In the genomic region with DNA sequence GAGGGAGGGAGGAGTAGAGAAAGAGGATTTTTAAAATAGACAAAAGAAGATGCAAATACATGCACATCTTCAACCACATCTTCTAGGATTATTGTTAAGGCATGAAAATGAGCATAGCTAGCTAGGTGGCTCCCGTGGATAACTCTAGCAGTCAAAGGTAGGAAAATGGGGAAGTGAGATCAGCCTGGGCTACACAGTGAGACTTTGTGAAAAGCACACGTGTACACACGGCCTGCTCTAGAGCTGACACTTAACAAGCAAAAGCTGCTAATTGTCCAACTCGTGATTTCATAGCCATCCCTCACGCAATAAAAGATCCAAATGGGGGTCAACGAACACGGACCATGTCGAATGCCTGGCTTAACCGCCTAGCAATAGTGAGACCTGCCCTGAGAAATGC, we compare ENCODE assay signal across 10 mouse cellular contexts.
"Had no signal": no experiment of that assay in that cellular context is flagged by ENCODE, and none has a peak within 500 bp of the region (broad histone marks: within the 10 kb centered on the region; RNA-seq: fewer than 3 reads in every experiment).

No protein-coding gene starts in this region.

- H3K27ac ChIP-seq: layer of hippocampus, adult 2 months; limb, embryonic 13.5 days; liver, embryonic 14.5 days; midbrain, embryonic 13.5 days; neural tube, embryonic 13.5 days had no signal

- H3K4me3 ChIP-seq: layer of hippocampus, adult 2 months; limb, embryonic 13.5 days; midbrain, embryonic 13.5 days; neural tube, embryonic 13.5 days had no signal

- DNase-seq: kidney, postnatal 10 days; kidney, postnatal 4 days; lung, adult 18-20 months; right cerebral cortex, postnatal 14 days; thymus, postnatal 36 days had no signal

- H3K27me3 ChIP-seq: limb, embryonic 13.5 days had no signal

- H3K9ac ChIP-seq: limb, embryonic 13.5 days; liver, embryonic 14.5 days; midbrain, embryonic 13.5 days; neural tube, embryonic 13.5 days had no signal

- H3K9me3 ChIP-seq: limb, embryonic 13.5 days; midbrain, embryonic 13.5 days; neural tube, embryonic 13.5 days had no signal

- H3K4me2 ChIP-seq: limb, embryonic 13.5 days; midbrain, embryonic 13.5 days had no signal

- H3K36me3 ChIP-seq: limb, embryonic 13.5 days; midbrain, embryonic 13.5 days; neural tube, embryonic 13.5 days had no signal
